Mouse (Mus musculus) liver, embryonic 16.5 days (tissue): ENCODE results near the gene Cd44. TPM values are rescaled to one million over a fixed set of nuclear protein-coding genes. Genes with fewer than 3 reads are reported as not detected.

Experiments used
- ATAC-seq: fragments of 200-750 bp; cut with Nextera tagmentation; 2 replicates; pipeline ENCODE4 v1.8.0; 2017; ENCODE audit warnings: low read depth, mild to moderate bottlenecking, moderate number of reproducible peaks, moderate library complexity
- H3K27ac ChIP-seq: fragments of 300-500 bp; sonication (generic); 2 replicates; pipeline ENCODE4 v1.5.1; 2014; ENCODE audit warnings: mild to moderate bottlenecking, low read length
- H3K27me3 ChIP-seq: fragments of 300-500 bp; sonication (generic); 2 replicates; pipeline ENCODE4 v1.6.1; 2014; ENCODE audit warnings: low read depth, low read length, mixed read lengths; ENCODE audit not compliant: control insufficient read depth, insufficient read depth
- H3K36me3 ChIP-seq: fragments of 300-500 bp; sonication (generic); 2 replicates; pipeline ENCODE4 v1.6.1; 2014; ENCODE audit warnings: mild to moderate bottlenecking; ENCODE audit not compliant: control insufficient read depth, insufficient read depth
- H3K4me1 ChIP-seq: fragments of 300-500 bp; sonication (generic); 2 replicates; pipeline ENCODE4 v1.6.1; 2014; ENCODE audit warnings: low read depth, low read length, mixed read lengths; ENCODE audit not compliant: control insufficient read depth
- H3K4me2 ChIP-seq: fragments of 300-500 bp; sonication (generic); 2 replicates; pipeline ENCODE4 v1.6.1; 2014; ENCODE audit warnings: low read depth, low read length, mixed read lengths
- H3K4me3 ChIP-seq: fragments of 300-500 bp; sonication (generic); 2 replicates; pipeline ENCODE4 v1.5.1; 2014; ENCODE audit warnings: low read depth, mild to moderate bottlenecking, low read length
- H3K9ac ChIP-seq: fragments of 300-500 bp; sonication (generic); 2 replicates; pipeline ENCODE4 v1.6.1; 2014; ENCODE audit warnings: low read depth, low read length
- H3K9me3 ChIP-seq: fragments of 300-500 bp; sonication (generic); replicated peaks from 2 replicates; pipeline ENCODE4 v1.6.1; 2016; ENCODE audit warnings: low read length; ENCODE audit not compliant: control insufficient read depth
- WGBS: fragments of 180-500 bp; shearing (Covaris S2); extraction: QIAGEN DNeasy Blood & Tissue Kit; methylation state at CpG from one replicate; pipeline ENCODE4 v1.1.7; 2014; ENCODE audit not compliant: insufficient replicate concordance; 5-methylcytosine and 5-hydroxymethylcytosine counted together
- polyA plus RNA-seq: library from polyadenylated mRNA; unstranded; fragments of >200 nt; fragmentation: Nextera tagmentation; extraction: Ambion mirVana; gene quantifications from 2 replicates; pipeline ENCODE4 v1.2.1, GENCODE M21; 2015

The Cd44 gene
- polyA plus RNA-seq, 1 experiment from 2014 or later, result 15.8 TPM

DNA sequence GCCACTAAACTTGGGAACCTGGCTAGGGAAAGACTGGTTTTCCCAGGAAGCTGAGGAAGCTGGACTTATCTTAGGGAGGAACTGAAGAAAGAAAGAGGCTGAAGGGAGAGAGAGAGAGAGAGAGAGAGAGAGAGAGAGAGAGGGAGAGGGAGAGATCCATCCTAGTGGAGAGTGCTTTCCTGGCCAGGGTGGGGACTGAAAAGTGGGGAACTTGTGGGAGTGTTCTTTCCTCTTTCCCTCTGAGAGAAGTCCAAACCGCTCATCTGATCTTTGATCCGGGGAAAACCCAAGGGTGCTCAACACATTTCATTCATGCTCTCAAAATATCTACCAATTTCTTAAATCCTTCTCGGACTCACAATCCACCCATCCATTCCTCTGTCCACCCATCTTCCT, 361 bp upstream of the Cd44 start:
- no peak for ATAC-seq
- Histone ChIP-seq H3K4me3 (peak overlapping the region; percentile 66), H3K36me3 (no peaks in the 10 kb centered on the region), H3K4me1 (peaks cover 22% of the 10 kb centered on the region), H3K9ac (peak overlapping the region; percentile 58), H3K27me3 (no peaks in the 10 kb centered on the region), H3K4me2 (peak overlapping the region; percentile 85), H3K9me3 (no peaks in the 10 kb centered on the region), H3K27ac (peak overlapping the region; percentile 61; the same call in 1 of the 2 replicates)
- 36% methylated on average over 3 of the region's 3 CpGs for WGBS

GRCm38 (mm10) chr2:102900230-102900721, 1.2 kb downstream of the Cd44 start:
- ATAC-seq, result peak; percentile 32
- Histone ChIP-seq H3K9me3 (no peaks in the 10 kb centered on the region), H3K27ac (peak overlapping the region; percentile 39), H3K27me3 (no peaks in the 10 kb centered on the region), H3K4me2 (peak overlapping the region; percentile 85), H3K4me3 (peak overlapping the region; percentile 66), H3K4me1 (peaks cover 22% of the 10 kb centered on the region), H3K36me3 (no peaks in the 10 kb centered on the region), H3K9ac (peak overlapping the region; percentile 58)
- 11% methylated on average over 7 of the region's 7 CpGs for WGBS

GRCm38 (mm10) chr2:102899238-102899637, 2.2 kb downstream of the Cd44 start:
- Histone ChIP-seq H3K9ac (no peak overlapping the region; the same call in 1 of the 2 replicates), H3K27ac (peak overlapping the region; percentile 51), H3K4me3 (peak overlapping the region; percentile 66), H3K4me1 (peaks cover 24% of the 10 kb centered on the region), H3K36me3 (no peaks in the 10 kb centered on the region), H3K9me3 (no peaks in the 10 kb centered on the region), H3K27me3 (no peaks in the 10 kb centered on the region), H3K4me2 (peak overlapping the region; percentile 85)
- ATAC-seq, result no peak; the same call in 1 of the 2 replicates
- WGBS, result 14% methylated on average over 3 of the region's 3 CpGs

- H3K4me2 ChIP-seq, result peak overlapping the region; percentile 85
- H3K27me3 ChIP-seq, result no peaks in the 10 kb centered on the region
- no peaks in the 10 kb centered on the region for H3K36me3 ChIP-seq
- no peaks in the 10 kb centered on the region for H3K9me3 ChIP-seq
- no peak for ATAC-seq
- H3K9ac ChIP-seq, result no peak overlapping the region
- H3K27ac ChIP-seq, result peak overlapping the region; percentile 31; the same call in 1 of the 2 replicates
- H3K4me1 ChIP-seq, result peaks cover 25% of the 10 kb centered on the region
- 31% methylated on average over 3 of the region's 3 CpGs for WGBS
- H3K4me3 ChIP-seq, result peak overlapping the region; percentile 66; the same call in 1 of the 2 replicates
These were observed 2.9 kb downstream of the Cd44 start for GRCm38 (mm10) chr2:102898585-102898984.

- Histone ChIP-seq H3K27ac (no peak overlapping the region), H3K36me3 (no peaks in the 10 kb centered on the region), H3K9me3 (no peaks in the 10 kb centered on the region), H3K4me1 (peaks cover 18% of the 10 kb centered on the region), H3K9ac (no peak overlapping the region), H3K4me2 (no peak overlapping the region), H3K27me3 (no peaks in the 10 kb centered on the region), H3K4me3 (no peak overlapping the region)
- WGBS, result 64% methylated on average over 8 of the region's 8 CpGs
- no peak for ATAC-seq
These were observed 5.3 kb downstream of the Cd44 start for GRCm38 (mm10) chr2:102896154-102896553.

- Histone ChIP-seq H3K9ac (no peak overlapping the region), H3K27me3 (no peaks in the 10 kb centered on the region), H3K4me2 (no peak overlapping the region), H3K4me3 (no peak overlapping the region), H3K27ac (0 out of 2 replicates have a peak overlapping the region, but pooled peaks have one; percentile 24), H3K36me3 (no peaks in the 10 kb centered on the region), H3K9me3 (no peaks in the 10 kb centered on the region), H3K4me1 (peaks cover 13% of the 10 kb centered on the region)
- no peak for ATAC-seq
- 71% methylated on average over 1 of the region's 1 CpGs for WGBS
These were observed 6.3 kb downstream of the Cd44 start for GRCm38 (mm10) chr2:102895197-102895596.

- no peak overlapping the region for H3K4me2 ChIP-seq
- ATAC-seq, result no peak
- WGBS, result 46% methylated on average over 4 of the region's 4 CpGs
- 0 out of 2 replicates have a peak overlapping the region, but pooled peaks have one; percentile 24 for H3K27ac ChIP-seq
- H3K9ac ChIP-seq, result no peak overlapping the region
- H3K36me3 ChIP-seq, result no peaks in the 10 kb centered on the region
- H3K9me3 ChIP-seq, result no peaks in the 10 kb centered on the region
- H3K4me3 ChIP-seq, result no peak overlapping the region
- peaks cover 13% of the 10 kb centered on the region for H3K4me1 ChIP-seq
- H3K27me3 ChIP-seq, result no peaks in the 10 kb centered on the region
These were observed 6.7 kb downstream of the Cd44 start for GRCm38 (mm10) chr2:102894785-102895184.

DNA sequence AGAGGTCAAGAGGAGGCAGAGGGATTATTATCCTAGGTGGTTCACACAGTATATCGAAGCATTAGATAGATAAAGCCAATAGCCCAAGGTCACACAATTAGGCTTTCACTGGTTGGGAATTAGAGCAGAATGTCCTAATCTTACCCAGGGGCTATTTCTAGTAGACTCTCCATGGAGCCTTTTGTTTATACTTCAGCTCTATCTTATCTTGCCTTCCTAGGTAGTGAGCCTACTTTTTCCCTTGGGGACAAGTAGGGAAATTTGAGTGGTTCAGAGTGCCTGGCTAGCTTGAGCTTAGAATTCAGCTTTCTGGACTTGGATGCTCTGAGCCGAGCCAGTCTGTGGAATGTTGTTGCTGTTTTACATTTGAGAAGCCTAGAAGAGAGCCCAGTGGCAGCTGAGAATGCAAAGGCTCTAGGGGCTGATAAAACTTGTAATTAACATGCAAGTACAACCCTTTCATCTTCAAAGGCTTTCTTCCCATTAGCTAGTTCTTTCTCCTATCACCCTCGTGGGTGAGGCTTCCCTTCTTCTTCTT, 12.7 kb downstream of the Cd44 start:
- peaks cover 3% of the 10 kb centered on the region; the same call in 1 of the 2 replicates for H3K4me1 ChIP-seq

DNA sequence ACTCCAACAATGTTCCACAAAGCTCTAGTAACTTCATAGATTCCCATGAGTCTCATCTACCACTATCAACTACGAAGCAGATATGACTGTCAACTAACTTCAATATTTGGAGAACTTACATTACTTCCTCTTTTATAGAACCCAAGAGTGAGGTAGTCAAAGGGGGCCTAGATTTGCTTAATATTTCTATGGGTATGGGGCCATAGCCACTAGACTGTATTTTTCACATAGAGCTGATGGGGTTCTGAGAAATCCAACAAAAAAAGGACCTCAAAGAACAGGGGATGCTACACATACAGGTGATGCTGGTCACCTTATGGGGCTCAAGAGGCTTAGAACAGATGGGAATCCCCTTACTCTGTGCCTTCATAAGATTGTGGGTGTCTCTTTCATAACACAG, 14.3 kb downstream of the Cd44 start:
- ATAC-seq, result no peak
- Histone ChIP-seq H3K4me2 (no peak overlapping the region), H3K9ac (no peak overlapping the region), H3K36me3 (no peaks in the 10 kb centered on the region), H3K4me1 (peaks cover 5% of the 10 kb centered on the region; the same call in 1 of the 2 replicates), H3K4me3 (no peak overlapping the region), H3K9me3 (no peaks in the 10 kb centered on the region), H3K27me3 (no peaks in the 10 kb centered on the region), H3K27ac (no peak overlapping the region)
- 20% methylated on average over 1 of the region's 1 CpGs for WGBS

More for the DNA sequence above, 12.7 kb downstream of the Cd44 start:
- H3K9me3 ChIP-seq, result no peaks in the 10 kb centered on the region
- no peak overlapping the region for H3K27ac ChIP-seq
- H3K4me3 ChIP-seq, result no peak overlapping the region
- H3K9ac ChIP-seq, result no peak overlapping the region
- H3K36me3 ChIP-seq, result no peaks in the 10 kb centered on the region
- WGBS, result 42% methylated on average over 3 of the region's 3 CpGs
- no peak overlapping the region for H3K4me2 ChIP-seq
- no peaks in the 10 kb centered on the region for H3K27me3 ChIP-seq
- ATAC-seq, result no peak
